ENCODE assay signal across 8 mouse cellular contexts in genomic region chr2:128127121-128127671, GRCm38 (mm10). TPM values are rescaled to one million over a fixed set of nuclear protein-coding genes. Genes with fewer than 3 reads are reported as not detected.
DNase-seq lines count a peak whose midpoint lies in the region; ATAC-seq and TF ChIP-seq lines count a peak whose summit lies in the region.

No protein-coding gene starts in this region.

- ATAC-seq in embryonic facial prominence, embryonic 14.5 days (ENCODE audit: low read depth): peak; percentile 88
- ATAC-seq in limb, embryonic 13.5 days (ENCODE audit: low FRiP score, low read depth): peak; percentile 86
- ATAC-seq in midbrain, embryonic 15.5 days (replicated peaks): peak; percentile 91

- 1% methylated on average over 67 of the region's 67 CpGs for WGBS in bone marrow, adult 2 months
- 0% methylated on average over 14 of the region's 67 CpGs for WGBS in embryonic facial prominence, embryonic 14.5 days
- under 1% methylated on average over 51 of the region's 67 CpGs for WGBS in limb, embryonic 13.5 days
- 0% methylated on average over 67 of the region's 67 CpGs for WGBS in midbrain, embryonic 15.5 days

- DNase-seq in 416B (ENCODE audit: low read depth): peak; percentile 92
- DNase-seq in embryonic facial prominence, embryonic 14.5 days (ENCODE audit: low spot score): peak; percentile 97
- DNase-seq in heart, adult 8-10 months (ENCODE audit: low spot score): peak; percentile 93
- DNase-seq in kidney, adult 9 months: peak; percentile 96
- peak; percentile 88 to 96 for DNase-seq in spleen, postnatal 10 days (ENCODE audit: low spot score in 2 of 2)

- H3K4me1 ChIP-seq in bone marrow, adult 2 months (ENCODE audit: control insufficient read depth, insufficient read depth, low read length): peaks cover 2% of the 10 kb centered on the region
- H3K4me1 ChIP-seq in embryonic facial prominence, embryonic 14.5 days (ENCODE audit: control insufficient read depth, insufficient read depth, low read length): peaks cover 31% of the 10 kb centered on the region
- peaks cover 63% of the 10 kb centered on the region for H3K4me1 ChIP-seq in limb, embryonic 13.5 days
- peaks cover 57% of the 10 kb centered on the region for H3K4me1 ChIP-seq in midbrain, embryonic 15.5 days

- peak overlapping the region; percentile 98 for H3K4me2 ChIP-seq in embryonic facial prominence, embryonic 14.5 days (ENCODE audit: low read depth, low read length)
- H3K4me2 ChIP-seq in limb, embryonic 13.5 days (replicated peaks): peak overlapping the region; percentile 97
- H3K4me2 ChIP-seq in midbrain, embryonic 15.5 days: peak overlapping the region; percentile 99

- no peaks in the 10 kb centered on the region for H3K9me3 ChIP-seq in embryonic facial prominence, embryonic 14.5 days (ENCODE audit: control insufficient read depth, low read length)
- no peaks in the 10 kb centered on the region for H3K9me3 ChIP-seq in limb, embryonic 13.5 days
- no peaks in the 10 kb centered on the region for H3K9me3 ChIP-seq in midbrain, embryonic 15.5 days

- TF ChIP-seq POLR2A in bone marrow, adult 2 months (IDR thresholded peaks at IDR 0.05; ENCODE audit: borderline replicate concordance, control insufficient read depth, low read depth, low read length): peak; percentile 75; the same call in 1 of the 2 replicates

- H3K36me3 ChIP-seq in embryonic facial prominence, embryonic 14.5 days (ENCODE audit: control insufficient read depth, insufficient read depth, low read length): peaks cover 17% of the 10 kb centered on the region
- peaks cover 21% of the 10 kb centered on the region for H3K36me3 ChIP-seq in limb, embryonic 13.5 days
- H3K36me3 ChIP-seq in midbrain, embryonic 15.5 days (replicated peaks): no peaks in the 10 kb centered on the region

- peak overlapping the region; percentile 71 for H3K27ac ChIP-seq in bone marrow, adult 2 months (ENCODE audit: control insufficient read depth, insufficient read depth, low read depth, low read length, poor library complexity)
- peak overlapping the region; percentile 92 for H3K27ac ChIP-seq in embryonic facial prominence, embryonic 14.5 days (replicated peaks; ENCODE audit: low read depth, low read length)
- H3K27ac ChIP-seq in limb, embryonic 13.5 days: peak overlapping the region; percentile 89
- H3K27ac ChIP-seq in midbrain, embryonic 15.5 days: peak overlapping the region; percentile 69

- H3K4me3 ChIP-seq in bone marrow, adult 2 months (replicated peaks; ENCODE audit: control insufficient read depth, low read depth, low read length): peak overlapping the region; percentile 95
- H3K4me3 ChIP-seq in embryonic facial prominence, embryonic 14.5 days (ENCODE audit: low read depth, low read length): peak overlapping the region; percentile 80
- H3K4me3 ChIP-seq in limb, embryonic 13.5 days: peak overlapping the region; percentile 79
- H3K4me3 ChIP-seq in midbrain, embryonic 15.5 days: peak overlapping the region; percentile 84

- TF ChIP-seq CTCF in bone marrow, adult 2 months (IDR thresholded peaks at IDR 0.05; ENCODE audit: control insufficient read depth, insufficient read depth, low read length): no peak

- H3K27me3 ChIP-seq in embryonic facial prominence, embryonic 14.5 days (replicated peaks; ENCODE audit: control insufficient read depth, insufficient read depth, low read length): peaks cover 26% of the 10 kb centered on the region
- peaks cover 32% of the 10 kb centered on the region for H3K27me3 ChIP-seq in limb, embryonic 13.5 days
- H3K27me3 ChIP-seq in midbrain, embryonic 15.5 days (replicated peaks): peaks cover 23% of the 10 kb centered on the region

- H3K9ac ChIP-seq in embryonic facial prominence, embryonic 14.5 days (ENCODE audit: low read depth, low read length): peak overlapping the region; percentile 79
- peak overlapping the region; percentile 88 for H3K9ac ChIP-seq in limb, embryonic 13.5 days
- peak overlapping the region; percentile 52 for H3K9ac ChIP-seq in midbrain, embryonic 15.5 days

RNA-seq across cellular contexts. Expression of gene Bcl2l11, which starts 1.4 kb away (rescaled TPM):
- 7.6 and 10.2 TPM in 2 replicates for polyA plus RNA-seq in bone marrow, adult 2 months (2011; ENCODE audit: insufficient read depth, insufficient read length, low replicate concordance, missing spikeins)
- polyA plus RNA-seq in embryonic facial prominence, embryonic 14.5 days (2014; fragmentation: Nextera tagmentation; extraction: Ambion mirVana): 13.3 and 15.0 TPM in 2 replicates
- total RNA-seq in heart, adult 8-10 months (2022): 10 to 100 TPM in 2 of 4 experiments, 1 to 10 TPM in 2; 7.6 to 16.4 (median 11.3) TPM
- polyA plus RNA-seq in limb, embryonic 13.5 days (2015; fragmentation: Nextera tagmentation; extraction: Ambion mirVana): 25.8 and 27.8 TPM in 2 replicates
- 11.8 and 12.0 TPM in 2 replicates for polyA plus RNA-seq in midbrain, embryonic 15.5 days (2015; fragmentation: Nextera tagmentation; extraction: Ambion mirVana)

Comparison
In these comparisons a context has a peak if more than half of its experiments do, and no peak if none do; other contexts are left out.
1. Peak in every context shown above with its lines: DNase-seq, ATAC-seq, H3K4me3 ChIP-seq and H3K27ac ChIP-seq.